Mouse (Mus musculus): ENCODE measurements at regions not wholly inside any gene's neighbourhood (a gene's known extent, or its start where the extent isn't known, plus 50 kb on each side); places are given as distances from the start of the nearest gene placed in this dataset.

GRCm38 (mm10) chr11:88778326-88778725 lies 60.0 kb upstream of the Msi2 start:
- Histone ChIP-seq H3K27me3 (ENCODE audit: insufficient read depth, poor library complexity, severe bottlenecking) (no peaks in the 10 kb centered on the region), H3K27ac (no peak overlapping the region), H3K4me3 (no peak overlapping the region), H3K4me1 (replicated peaks) (peaks cover 21% of the 10 kb centered on the region), H3K36me3 (no peaks in the 10 kb centered on the region), H3K9me3 (no peaks in the 10 kb centered on the region)
- 96% methylated on average over 6 of the region's 6 CpGs for WGBS
- no peak for DNase-seq (ENCODE audit: low spot score)

- WGBS, result 43% methylated on average over 4 of the region's 4 CpGs
- Histone ChIP-seq H3K27me3 (ENCODE audit: insufficient read depth, poor library complexity, severe bottlenecking) (no peaks in the 10 kb centered on the region), H3K27ac (peak overlapping the region; percentile 80), H3K36me3 (no peaks in the 10 kb centered on the region), H3K4me3 (no peak overlapping the region), H3K4me1 (replicated peaks) (peaks cover 32% of the 10 kb centered on the region), H3K9me3 (no peaks in the 10 kb centered on the region)
- DNase-seq (ENCODE audit: low spot score), result peak; percentile 37
Measured at GRCm38 (mm10) chr11:88774401-88774931, 56.2 kb upstream of the Msi2 start.

GRCm38 (mm10) chr11:88773961-88774360 lies 55.6 kb upstream of the Msi2 start:
- H3K27ac ChIP-seq, result peak overlapping the region; percentile 70
- H3K27me3 ChIP-seq (ENCODE audit: insufficient read depth, poor library complexity, severe bottlenecking), result no peaks in the 10 kb centered on the region
- no peak overlapping the region for H3K4me3 ChIP-seq
- H3K9me3 ChIP-seq, result no peaks in the 10 kb centered on the region
- no peaks in the 10 kb centered on the region for H3K36me3 ChIP-seq
- WGBS, result 68% methylated on average over 6 of the region's 6 CpGs
- DNase-seq (ENCODE audit: low spot score), result no peak
- peaks cover 32% of the 10 kb centered on the region for H3K4me1 ChIP-seq (replicated peaks)

- 84% methylated on average over 7 of the region's 7 CpGs for WGBS
Measured at GRCm38 (mm10) chr11:88770405-88770804, 52.1 kb upstream of the Msi2 start.

More at GRCm38 (mm10) chr11:88770405-88770804, 52.1 kb upstream of the Msi2 start:
- Histone ChIP-seq H3K4me3 (no peak overlapping the region), H3K36me3 (no peaks in the 10 kb centered on the region), H3K4me1 (replicated peaks) (peaks cover 38% of the 10 kb centered on the region), H3K9me3 (no peaks in the 10 kb centered on the region), H3K27ac (peak overlapping the region; percentile 46; the same call in 1 of the 2 replicates), H3K27me3 (ENCODE audit: insufficient read depth, poor library complexity, severe bottlenecking) (no peaks in the 10 kb centered on the region)
- no peak for DNase-seq (ENCODE audit: low spot score)

All from hindbrain, embryonic 10.5 days (tissue).